Mouse (Mus musculus) cerebellum, adult 2 months (tissue): ENCODE results near the gene Tbpl1. TPM values are rescaled to one million over a fixed set of nuclear protein-coding genes. Genes with fewer than 3 reads are reported as not detected.

ENCODE experiments used
- DNase-seq, 2 experiments: peaks; one replicate each; pipeline ENCODE4 v3.0.0; 2021
- H3K27ac ChIP-seq: fragments of 200-500 bp; 2 replicates; pipeline ENCODE4 v1.5.1; 2012; ENCODE audit warnings: low read length, control low read depth, inconsistent platforms; ENCODE audit not compliant: insufficient read depth
- H3K27me3 ChIP-seq: fragments of 200-500 bp; 2 replicates; pipeline ENCODE4 v1.6.1; 2012; ENCODE audit warnings: inconsistent platforms, mild to moderate bottlenecking, low read length, moderate library complexity; ENCODE audit not compliant: control insufficient read depth, insufficient read depth
- H3K4me1 ChIP-seq: fragments of 200-500 bp; 2 replicates; pipeline ENCODE4 v1.6.1; 2011; ENCODE audit warnings: low read length; ENCODE audit not compliant: control insufficient read depth, insufficient read depth
- H3K4me3 ChIP-seq: fragments of 200-500 bp; replicated peaks from 2 replicates; pipeline ENCODE3; 2011; ENCODE audit warnings: mild to moderate bottlenecking, low read depth, low read length, control low read depth; ENCODE audit not compliant: insufficient read depth
- CTCF ChIP-seq: fragments of 200-500 bp; IDR thresholded peaks from 2 replicates; pipeline ENCODE4 v1.5.1; 2011; ENCODE audit warnings: low read depth, mild to moderate bottlenecking, control low read depth, low read length, moderate library complexity, borderline replicate concordance; ENCODE audit not compliant: insufficient read depth
- POLR2A ChIP-seq: fragments of 200-500 bp; IDR thresholded peaks from 2 replicates; pipeline ENCODE4 v1.6.1; 2011; ENCODE audit warnings: low read length, control low read depth, borderline replicate concordance; ENCODE audit not compliant: insufficient read depth
- WGBS: fragments of 180-500 bp; shearing (Covaris S2); methylation state at CpG from one replicate; pipeline ENCODE4 v1.1.7; 2018; 5-methylcytosine and 5-hydroxymethylcytosine counted together
- polyA plus RNA-seq: library from polyadenylated mRNA; depleted of rRNA; stranded (reverse); fragments of >200 nt; gene quantifications from 2 replicates; pipeline ENCODE4 v1.2.3, GENCODE M21; 2012

Gene Tbpl1
- polyA plus RNA-seq, 1 experiment, result 57.6 TPM

- Histone ChIP-seq H3K4me3 (no peak overlapping the region), H3K4me1 (peaks cover 11% of the 10 kb centered on the region), H3K27ac (no peak overlapping the region), H3K27me3 (no peaks in the 10 kb centered on the region)
- DNase-seq, result no peak
- TF ChIP-seq CTCF (no peak), POLR2A (no peak)
- WGBS, result 81% methylated on average over 5 of the region's 5 CpGs
These were observed 19.5 kb upstream of the Tbpl1 start for GRCm38 (mm10) chr10:22751175-22751682.

GRCm38 (mm10) chr10:22746334-22747322 lies 14.9 kb upstream of the Tbpl1 start:
- no peak for TF ChIP-seq POLR2A
- no peak for TF ChIP-seq CTCF
- no peak overlapping the region for H3K4me3 ChIP-seq
- no peaks in the 10 kb centered on the region for H3K27me3 ChIP-seq
- peak overlapping the region; percentile 67; the same call in 1 of the 2 replicates for H3K27ac ChIP-seq
- 5% methylated on average over 13 of the region's 13 CpGs for WGBS
- peak; percentile 86 to 95 for DNase-seq
- peaks cover 18% of the 10 kb centered on the region for H3K4me1 ChIP-seq

GRCm38 (mm10) chr10:22745922-22746321 lies 14.2 kb upstream of the Tbpl1 start:
- H3K27me3 ChIP-seq, result no peaks in the 10 kb centered on the region
- no peak for DNase-seq
- peak overlapping the region; percentile 67; the same call in 1 of the 2 replicates for H3K27ac ChIP-seq
- 17% methylated on average over 7 of the region's 7 CpGs for WGBS
- H3K4me1 ChIP-seq, result peaks cover 18% of the 10 kb centered on the region
- H3K4me3 ChIP-seq, result no peak overlapping the region
- no peak for TF ChIP-seq POLR2A
- no peak for TF ChIP-seq CTCF

GRCm38 (mm10) chr10:22732181-22732580 lies 443 bp upstream of the Tbpl1 start:
- no peaks in the 10 kb centered on the region for H3K27me3 ChIP-seq
- TF ChIP-seq POLR2A (no peak), CTCF (no peak)
- H3K4me1 ChIP-seq, result peaks cover under 1% of the 10 kb centered on the region; the same call in 1 of the 2 replicates
- H3K27ac ChIP-seq, result peak overlapping the region; percentile 90
- DNase-seq, result no peak
- WGBS, result 51% methylated on average over 10 of the region's 10 CpGs
- peak overlapping the region; percentile 87 for H3K4me3 ChIP-seq

GRCm38 (mm10) chr10:22730992-22731271 lies 806 bp downstream of the Tbpl1 start:
- no peak for TF ChIP-seq CTCF
- no peak for TF ChIP-seq POLR2A
- Histone ChIP-seq H3K4me3 (peak overlapping the region; percentile 87), H3K27me3 (no peaks in the 10 kb centered on the region), H3K27ac (peak overlapping the region; percentile 71), H3K4me1 (peaks cover 8% of the 10 kb centered on the region; the same call in 1 of the 2 replicates)
- under 1% methylated on average over 33 of the region's 33 CpGs for WGBS
- DNase-seq, result no peak

GRCm38 (mm10) chr10:22730266-22730991 lies 1.3 kb downstream of the Tbpl1 start:
- under 1% methylated on average over 39 of the region's 39 CpGs for WGBS
- no peak for DNase-seq
- Histone ChIP-seq H3K27me3 (no peaks in the 10 kb centered on the region), H3K4me3 (peak overlapping the region; percentile 87), H3K27ac (peak overlapping the region; percentile 71; the same call in 1 of the 2 replicates), H3K4me1 (peaks cover 8% of the 10 kb centered on the region; the same call in 1 of the 2 replicates)
- no peak for TF ChIP-seq CTCF
- no peak for TF ChIP-seq POLR2A

- WGBS, result 51% methylated on average over 1 of the region's 1 CpGs
- Histone ChIP-seq H3K4me3 (no peak overlapping the region), H3K4me1 (peaks cover 10% of the 10 kb centered on the region; the same call in 1 of the 2 replicates), H3K27me3 (no peaks in the 10 kb centered on the region), H3K27ac (no peak overlapping the region)
- TF ChIP-seq CTCF (no peak), POLR2A (no peak)
- DNase-seq, result no peak
These were observed 3.5 kb downstream of the Tbpl1 start for GRCm38 (mm10) chr10:22728257-22728656.

- TF ChIP-seq POLR2A (no peak), CTCF (no peak)
- H3K4me1 ChIP-seq, result peaks cover 15% of the 10 kb centered on the region
- 62% methylated on average over 7 of the region's 7 CpGs for WGBS
- H3K4me3 ChIP-seq, result no peak overlapping the region
- DNase-seq, result no peak
- no peaks in the 10 kb centered on the region for H3K27me3 ChIP-seq
- no peak overlapping the region for H3K27ac ChIP-seq
These were observed 5.4 kb downstream of the Tbpl1 start for GRCm38 (mm10) chr10:22726295-22726694.
